Mouse (Mus musculus) kidney, embryonic 16.5 days (tissue): Measurements from ENCODE around the gene Macrod1. TPM values are rescaled to one million over a fixed set of nuclear protein-coding genes. Genes with fewer than 3 reads are reported as not detected.

Experiments
- ATAC-seq: fragments of 200-750 bp; cut with Nextera tagmentation; 2 replicates; pipeline ENCODE4 v1.8.0; 2017; ENCODE audit warnings: moderate TSS enrichment; ENCODE audit not compliant: low FRiP score, low TSS enrichment
- H3K27ac ChIP-seq: fragments of 300-500 bp; sonication (generic); 2 replicates; pipeline ENCODE4 v1.5.1; 2014; ENCODE audit warnings: low read length
- H3K27me3 ChIP-seq: fragments of 300-500 bp; sonication (generic); 2 replicates; pipeline ENCODE4 v1.6.1; 2014; ENCODE audit warnings: low read length, control low read depth, mixed read lengths; ENCODE audit not compliant: insufficient read depth
- H3K36me3 ChIP-seq: fragments of 300-500 bp; sonication (generic); 2 replicates; pipeline ENCODE4 v1.6.1; 2014; ENCODE audit warnings: low read length, control low read depth, mixed read lengths; ENCODE audit not compliant: insufficient read depth
- H3K4me1 ChIP-seq: fragments of 300-500 bp; sonication (generic); 2 replicates; pipeline ENCODE4 v1.6.1; 2014; ENCODE audit warnings: low read length, control low read depth, mixed read lengths; ENCODE audit not compliant: insufficient read depth
- H3K4me2 ChIP-seq: fragments of 300-500 bp; sonication (generic); replicated peaks from 2 replicates; pipeline ENCODE4 v1.6.1; 2014; ENCODE audit warnings: low read depth, low read length
- H3K4me3 ChIP-seq: fragments of 300-500 bp; sonication (generic); 2 replicates; pipeline ENCODE4 v1.5.1; 2014; ENCODE audit warnings: mild to moderate bottlenecking, low read length
- H3K9ac ChIP-seq: fragments of 300-500 bp; sonication (generic); replicated peaks from 2 replicates; pipeline ENCODE4 v1.6.1; 2014; ENCODE audit warnings: low read length
- H3K9me3 ChIP-seq: fragments of 300-500 bp; sonication (generic); 2 replicates; pipeline ENCODE4 v1.6.1; 2016; ENCODE audit warnings: low read length, control low read depth
- WGBS: fragments of 180-500 bp; shearing (Covaris S2); extraction: QIAGEN DNeasy Blood & Tissue Kit; methylation state at CpG from one replicate; pipeline ENCODE4 v1.1.7; 2014; 5-methylcytosine and 5-hydroxymethylcytosine counted together
- polyA plus RNA-seq: library from polyadenylated mRNA; unstranded; fragments of >200 nt; fragmentation: Nextera tagmentation; extraction: Ambion mirVana; gene quantifications from 2 replicates; pipeline ENCODE4 v1.2.1, GENCODE M21; 2015

The Macrod1 gene
- polyA plus RNA-seq, 1 experiment from 2014 or later: 16.4 TPM

GRCm38 (mm10) chr19:7117653-7118307 is 61.2 kb downstream of the Macrod1 start:
- Histone ChIP-seq H3K4me1 (peaks cover 64% of the 10 kb centered on the region), H3K9me3 (no peaks in the 10 kb centered on the region), H3K27ac (no peak overlapping the region), H3K4me2 (no peak overlapping the region), H3K27me3 (peaks cover 44% of the 10 kb centered on the region), H3K4me3 (no peak overlapping the region), H3K36me3 (no peaks in the 10 kb centered on the region), H3K9ac (no peak overlapping the region)
- 71% methylated on average over 8 of the region's 8 CpGs for WGBS
- ATAC-seq: no peak

GRCm38 (mm10) chr19:7121252-7121651 is 64.6 kb downstream of the Macrod1 start:
- H3K4me1 ChIP-seq: peaks cover 52% of the 10 kb centered on the region
- H3K4me2 ChIP-seq: no peak overlapping the region
- H3K9ac ChIP-seq: no peak overlapping the region
- peak; percentile 76 for ATAC-seq
- no peaks in the 10 kb centered on the region for H3K36me3 ChIP-seq
- H3K9me3 ChIP-seq: no peaks in the 10 kb centered on the region
- 14% methylated on average over 11 of the region's 11 CpGs for WGBS
- no peak overlapping the region for H3K4me3 ChIP-seq
- H3K27me3 ChIP-seq: peaks cover 42% of the 10 kb centered on the region
- peak overlapping the region; percentile 19; the same call in 1 of the 2 replicates for H3K27ac ChIP-seq

- Histone ChIP-seq H3K4me1 (peaks cover 42% of the 10 kb centered on the region), H3K9me3 (no peaks in the 10 kb centered on the region), H3K27ac (0 out of 2 replicates have a peak overlapping the region, but pooled peaks have one; percentile 33), H3K9ac (no peak overlapping the region), H3K4me3 (no peak overlapping the region), H3K36me3 (no peaks in the 10 kb centered on the region), H3K4me2 (no peak overlapping the region), H3K27me3 (peaks cover 38% of the 10 kb centered on the region)
- ATAC-seq: peak; percentile 57; the same call in 1 of the 2 replicates
- 34% methylated on average over 4 of the region's 4 CpGs for WGBS
These were observed 65.7 kb downstream of the Macrod1 start for GRCm38 (mm10) chr19:7122277-7122676.

- Histone ChIP-seq H3K27me3 (peaks cover 35% of the 10 kb centered on the region), H3K4me3 (no peak overlapping the region), H3K36me3 (no peaks in the 10 kb centered on the region), H3K9me3 (no peaks in the 10 kb centered on the region), H3K27ac (0 out of 2 replicates have a peak overlapping the region, but pooled peaks have one; percentile 33), H3K4me2 (no peak overlapping the region), H3K4me1 (peaks cover 40% of the 10 kb centered on the region), H3K9ac (no peak overlapping the region)
- 37% methylated on average over 10 of the region's 10 CpGs for WGBS
- no peak for ATAC-seq
These were observed 66.2 kb downstream of the Macrod1 start for GRCm38 (mm10) chr19:7122698-7123306.

GRCm38 (mm10) chr19:7125526-7126156 is 69.0 kb downstream of the Macrod1 start:
- Histone ChIP-seq H3K36me3 (no peaks in the 10 kb centered on the region), H3K4me1 (peaks cover 33% of the 10 kb centered on the region), H3K4me2 (no peak overlapping the region), H3K27me3 (peaks cover 20% of the 10 kb centered on the region), H3K9ac (no peak overlapping the region), H3K4me3 (no peak overlapping the region), H3K27ac (no peak overlapping the region), H3K9me3 (no peaks in the 10 kb centered on the region)
- WGBS: 81% methylated on average over 4 of the region's 4 CpGs
- no peak for ATAC-seq

- Histone ChIP-seq H3K4me2 (no peak overlapping the region), H3K9me3 (no peaks in the 10 kb centered on the region), H3K27me3 (peaks cover 20% of the 10 kb centered on the region), H3K4me1 (peaks cover 33% of the 10 kb centered on the region), H3K4me3 (no peak overlapping the region), H3K9ac (no peak overlapping the region), H3K36me3 (no peaks in the 10 kb centered on the region), H3K27ac (no peak overlapping the region)
- no peak for ATAC-seq
- 47% methylated on average over 1 of the region's 1 CpGs for WGBS
These were observed 69.6 kb downstream of the Macrod1 start for GRCm38 (mm10) chr19:7126209-7126608.

GRCm38 (mm10) chr19:7126933-7127332 is 70.3 kb downstream of the Macrod1 start:
- H3K4me2 ChIP-seq: no peak overlapping the region
- H3K4me3 ChIP-seq: no peak overlapping the region
- H3K9ac ChIP-seq: no peak overlapping the region
- H3K27me3 ChIP-seq: peaks cover 20% of the 10 kb centered on the region
- no peaks in the 10 kb centered on the region for H3K36me3 ChIP-seq
- ATAC-seq: no peak
- no peaks in the 10 kb centered on the region for H3K9me3 ChIP-seq
- H3K27ac ChIP-seq: no peak overlapping the region
- peaks cover 26% of the 10 kb centered on the region for H3K4me1 ChIP-seq
- 65% methylated on average over 2 of the region's 2 CpGs for WGBS

- WGBS: 56% methylated on average over 19 of the region's 19 CpGs
- ATAC-seq: no peak
- peaks cover 23% of the 10 kb centered on the region for H3K4me1 ChIP-seq
These were observed 72.2 kb downstream of the Macrod1 start for GRCm38 (mm10) chr19:7128551-7129475.

GRCm38 (mm10) chr19:7130317-7130716 is 73.7 kb downstream of the Macrod1 start:
- H3K36me3 ChIP-seq: no peaks in the 10 kb centered on the region
- 34% methylated on average over 11 of the region's 11 CpGs for WGBS
- no peak overlapping the region for H3K9ac ChIP-seq
- no peak overlapping the region for H3K4me2 ChIP-seq
- no peaks in the 10 kb centered on the region for H3K9me3 ChIP-seq
- peaks cover 21% of the 10 kb centered on the region for H3K27me3 ChIP-seq
- no peak for ATAC-seq
- peaks cover 39% of the 10 kb centered on the region for H3K4me1 ChIP-seq
- H3K4me3 ChIP-seq: no peak overlapping the region
- H3K27ac ChIP-seq: no peak overlapping the region

More at GRCm38 (mm10) chr19:7128551-7129475, 72.2 kb downstream of the Macrod1 start:
- Histone ChIP-seq H3K27me3 (peaks cover 25% of the 10 kb centered on the region), H3K9ac (0 out of 2 replicates have a peak overlapping the region, but pooled peaks have one; percentile 37), H3K27ac (no peak overlapping the region), H3K4me3 (no peak overlapping the region), H3K36me3 (no peaks in the 10 kb centered on the region), H3K4me2 (no peak overlapping the region), H3K9me3 (no peaks in the 10 kb centered on the region)
